25 mouse cellular contexts compared by ENCODE assay signal in the genomic region with DNA sequence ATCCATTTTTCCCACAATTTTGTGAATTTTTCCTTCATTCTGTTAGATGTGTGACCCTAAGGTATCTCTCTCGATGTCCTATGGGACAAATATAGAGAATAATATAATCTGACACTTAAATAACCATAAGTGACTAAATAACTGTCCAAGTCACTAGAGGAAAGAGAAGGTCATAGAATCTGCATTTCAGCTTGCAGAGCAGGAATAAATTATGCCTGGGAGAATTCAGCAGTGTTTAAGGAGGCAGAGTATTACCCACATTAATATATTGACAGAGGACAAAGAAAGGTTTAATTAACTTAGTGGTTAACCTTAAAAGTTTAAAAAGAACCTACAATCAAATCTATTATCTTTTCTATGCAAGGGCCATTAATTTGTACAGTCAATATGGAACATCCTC.
"Had no signal": no experiment of that assay in that cellular context is flagged by ENCODE, and none has a peak within 500 bp of the region (broad histone marks: within the 10 kb centered on the region; RNA-seq: fewer than 3 reads in every experiment).

No protein-coding gene starts in this region.

- H3K36me3 ChIP-seq: heart, embryonic 13.5 days; heart, embryonic 15.5 days; hindbrain, embryonic 13.5 days; hindbrain, embryonic 15.5 days; kidney, embryonic 15.5 days; limb, embryonic 13.5 days; limb, embryonic 15.5 days had no signal

- DNase-seq: gastrocnemius, postnatal 14 days; gastrocnemius, postnatal 36 days; heart, adult 11 months; heart, adult 2 months; heart, postnatal 14 days; heart, postnatal 36 days; kidney, adult 11 months; kidney, adult 2 months; kidney, adult 9 months; kidney, postnatal 14 days; kidney, postnatal 36 days; layer of hippocampus, adult 9-11 months; layer of hippocampus, postnatal 36 days; left cerebral cortex, postnatal 4 days had no signal

- ATAC-seq: hindbrain, postnatal 0 days; intestine, embryonic 16.5 days had no signal

- H3K4me1 ChIP-seq: heart, embryonic 13.5 days; heart, embryonic 15.5 days; hindbrain, embryonic 13.5 days; hindbrain, embryonic 15.5 days; kidney, embryonic 15.5 days; limb, embryonic 13.5 days; limb, embryonic 15.5 days had no signal

- H3K27me3 ChIP-seq: heart, embryonic 13.5 days; heart, embryonic 15.5 days; hindbrain, embryonic 13.5 days; hindbrain, embryonic 15.5 days; kidney, embryonic 15.5 days; limb, embryonic 13.5 days; limb, embryonic 15.5 days had no signal

- H3K4me3 ChIP-seq: heart, adult 2 months; heart, embryonic 13.5 days; heart, embryonic 15.5 days; hindbrain, embryonic 13.5 days; hindbrain, embryonic 15.5 days; kidney, embryonic 15.5 days; limb, embryonic 13.5 days; limb, embryonic 15.5 days had no signal

- H3K9ac ChIP-seq: heart, embryonic 13.5 days; heart, embryonic 15.5 days; hindbrain, embryonic 13.5 days; hindbrain, embryonic 15.5 days; kidney, embryonic 15.5 days; limb, embryonic 13.5 days; limb, embryonic 15.5 days had no signal

- H3K4me2 ChIP-seq: heart, embryonic 11.5 days; heart, embryonic 13.5 days; heart, embryonic 15.5 days; hindbrain, embryonic 13.5 days; hindbrain, embryonic 15.5 days; kidney, embryonic 15.5 days; limb, embryonic 13.5 days; limb, embryonic 15.5 days had no signal

- H3K9me3 ChIP-seq: heart, embryonic 13.5 days; heart, embryonic 15.5 days; hindbrain, embryonic 13.5 days; hindbrain, embryonic 15.5 days; kidney, embryonic 15.5 days; limb, embryonic 13.5 days; limb, embryonic 15.5 days had no signal

- H3K27ac ChIP-seq: heart, adult 2 months; heart, embryonic 13.5 days; heart, embryonic 15.5 days; hindbrain, embryonic 13.5 days; hindbrain, embryonic 15.5 days; hindbrain, postnatal 0 days; kidney, embryonic 15.5 days; kidney, postnatal 0 days; limb, embryonic 13.5 days; limb, embryonic 15.5 days had no signal
